Mouse (Mus musculus) liver, embryonic 14.5 days (tissue): ENCODE data around the gene Nav1.

Experiments
- CTCF ChIP-seq: IDR thresholded peaks from 2 replicates; pipeline ENCODE4 v1.5.1; 2016; ENCODE audit warnings: antibody characterized with exemption, low read depth, control low read depth
- EP300 ChIP-seq: IDR thresholded peaks from 2 replicates; pipeline ENCODE4 v1.6.1; 2016; ENCODE audit warnings: antibody characterized with exemption, low read depth

DNA sequence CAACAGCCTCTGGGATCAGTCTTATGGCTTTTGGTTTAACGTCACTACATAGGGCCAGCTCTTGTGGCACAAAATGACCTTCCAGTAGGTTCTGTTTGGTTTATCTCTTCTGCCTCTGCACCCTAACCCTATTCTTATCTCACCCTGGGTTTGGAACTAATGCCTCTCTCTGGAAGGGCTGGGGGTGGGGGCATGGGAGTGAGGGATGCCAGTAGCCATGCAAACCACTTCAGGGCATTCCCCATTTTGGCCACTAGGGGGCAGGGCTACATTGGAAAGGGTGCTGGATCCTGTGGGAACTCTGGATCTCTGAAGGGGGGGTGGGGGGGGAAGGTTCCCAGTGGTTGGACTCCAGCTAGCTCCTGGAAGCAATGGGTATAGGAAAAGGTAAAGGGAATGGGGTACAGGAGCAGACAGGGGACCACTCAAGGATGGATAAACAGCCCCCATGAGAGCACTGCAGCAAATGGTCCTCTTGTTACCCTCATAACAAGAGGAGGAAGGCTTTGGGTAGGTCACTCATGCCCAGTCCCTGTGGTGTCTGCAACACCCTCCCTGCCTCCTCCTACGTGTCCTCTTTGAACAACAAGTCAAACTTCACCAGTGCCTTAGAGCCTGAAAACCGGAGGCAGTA is 145.9 kb downstream of the Nav1 start:
- TF ChIP-seq CTCF (peak; percentile 84), EP300 (no peak)
